Mouse (Mus musculus): ENCODE data around the gene Wwtr1. TPM values are rescaled to one million over a fixed set of nuclear protein-coding genes. Genes with fewer than 3 reads are reported as not detected.

The Wwtr1 gene
- total RNA-seq (2023): not detected

GRCm38 (mm10) chr3:57575660-57576055 lies at the start of gene Wwtr1:
Gene Wwtr1, minus strand, starts transcription at chr3:57575910.

GRCm38 (mm10) chr3:57425089-57425730 lies 150.5 kb downstream of the Wwtr1 start, which contains the start of gene Tm4sf4:
Gene Tm4sf4, plus strand, starts transcription at chr3:57425314.

Other genes starting within 250 kb of the Wwtr1 start
- gene Tm4sf4, start 150.6 kb downstream of the Wwtr1 start, total RNA-seq (2023): not detected
- gene Commd2, start 75.8 kb upstream of the Wwtr1 start, total RNA-seq (2023): 34.4 TPM
- gene Ankub1, start 116.9 kb upstream of the Wwtr1 start, total RNA-seq (2023): not detected
- gene Rnf13, start 160.2 kb upstream of the Wwtr1 start, total RNA-seq (2023): 32.6 TPM